Mouse (Mus musculus): Measurements from ENCODE around the gene Gadd45b.

Gadd45b gene

DNA sequence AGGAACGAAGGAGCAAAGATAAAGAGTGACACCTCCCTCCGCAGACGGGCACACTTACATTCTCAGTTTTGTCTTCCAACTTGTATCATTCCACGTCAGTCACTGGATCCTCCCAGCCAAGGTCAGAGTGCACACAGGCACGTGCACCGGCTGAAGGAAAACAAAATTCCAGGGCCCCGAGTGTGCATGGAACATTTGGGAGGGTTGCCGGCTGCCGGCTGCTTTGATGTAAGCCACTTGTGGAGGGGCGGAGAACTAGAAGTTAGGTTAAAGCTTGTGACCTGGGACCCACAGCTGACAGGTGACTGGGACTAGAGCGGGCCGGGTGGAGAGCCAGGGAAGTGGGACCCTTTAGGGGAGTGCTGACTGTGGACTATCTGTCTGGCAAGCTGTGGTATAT is 36.4 kb downstream of the Gadd45b start:
- H3K27me3 ChIP-seq (ENCODE audit: control insufficient read depth, insufficient read depth, low read length, poor library complexity, severe bottlenecking), result no peaks in the 10 kb centered on the region
- no peak for DNase-seq (ENCODE audit: low read depth, low spot score)
- H3K36me3 ChIP-seq (ENCODE audit: control insufficient read depth, insufficient read depth, low read length, poor library complexity, severe bottlenecking), result no peaks in the 10 kb centered on the region

GRCm38 (mm10) chr10:80967101-80967656 is 37.3 kb downstream of the Gadd45b start:
- Histone ChIP-seq H3K36me3 (ENCODE audit: control insufficient read depth, insufficient read depth, low read length, poor library complexity, severe bottlenecking) (no peaks in the 10 kb centered on the region), H3K27me3 (ENCODE audit: control insufficient read depth, insufficient read depth, low read length, poor library complexity, severe bottlenecking) (no peaks in the 10 kb centered on the region)
- peak; percentile 57 for DNase-seq (ENCODE audit: low read depth, low spot score)

- DNase-seq (ENCODE audit: low read depth, low spot score), result no peak
- Histone ChIP-seq H3K27me3 (ENCODE audit: control insufficient read depth, insufficient read depth, low read length, poor library complexity, severe bottlenecking) (no peaks in the 10 kb centered on the region), H3K36me3 (ENCODE audit: control insufficient read depth, insufficient read depth, low read length, poor library complexity, severe bottlenecking) (no peaks in the 10 kb centered on the region)
Observed at GRCm38 (mm10) chr10:80968106-80968505, 38.2 kb downstream of the Gadd45b start.

GRCm38 (mm10) chr10:80969298-80969697 is 39.4 kb downstream of the Gadd45b start:
- Histone ChIP-seq H3K36me3 (ENCODE audit: control insufficient read depth, insufficient read depth, low read length, poor library complexity, severe bottlenecking) (no peaks in the 10 kb centered on the region), H3K27me3 (ENCODE audit: control insufficient read depth, insufficient read depth, low read length, poor library complexity, severe bottlenecking) (no peaks in the 10 kb centered on the region)
- peak; percentile 57 for DNase-seq (ENCODE audit: low read depth, low spot score)

DNA sequence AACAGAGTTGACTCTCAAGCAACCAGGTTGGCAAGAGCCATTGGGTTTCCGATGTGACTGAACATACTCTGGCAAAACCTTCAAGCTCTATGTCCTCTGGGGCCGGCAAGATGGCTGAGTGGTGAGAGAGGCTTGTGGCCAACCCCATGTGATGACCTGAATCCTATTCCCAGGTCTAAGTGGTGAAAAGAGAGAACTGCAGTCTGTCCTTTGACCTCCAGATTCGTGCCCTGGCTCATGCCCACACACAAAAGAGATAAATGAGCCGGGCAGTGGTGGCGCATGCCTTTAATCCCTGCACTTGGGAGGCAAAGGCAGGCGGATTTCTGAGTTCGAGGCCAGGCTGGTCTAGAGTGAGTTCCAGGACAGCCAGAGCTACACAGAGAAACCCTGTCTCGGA is 40.3 kb downstream of the Gadd45b start:
- Histone ChIP-seq H3K27me3 (ENCODE audit: control insufficient read depth, insufficient read depth, low read length, poor library complexity, severe bottlenecking) (no peaks in the 10 kb centered on the region), H3K36me3 (ENCODE audit: control insufficient read depth, insufficient read depth, low read length, poor library complexity, severe bottlenecking) (no peaks in the 10 kb centered on the region)
- no peak for DNase-seq (ENCODE audit: low read depth, low spot score)

GRCm38 (mm10) chr10:80971533-80971932 is 41.7 kb downstream of the Gadd45b start:
- DNase-seq (ENCODE audit: low read depth, low spot score), result no peak
- Histone ChIP-seq H3K27me3 (ENCODE audit: control insufficient read depth, insufficient read depth, low read length, poor library complexity, severe bottlenecking) (no peaks in the 10 kb centered on the region), H3K36me3 (ENCODE audit: control insufficient read depth, insufficient read depth, low read length, poor library complexity, severe bottlenecking) (no peaks in the 10 kb centered on the region)

- no peak for DNase-seq (ENCODE audit: low read depth, low spot score)
- H3K27me3 ChIP-seq (ENCODE audit: control insufficient read depth, insufficient read depth, low read length, poor library complexity, severe bottlenecking), result no peaks in the 10 kb centered on the region
- no peaks in the 10 kb centered on the region for H3K36me3 ChIP-seq (ENCODE audit: control insufficient read depth, insufficient read depth, low read length, poor library complexity, severe bottlenecking)
Observed at GRCm38 (mm10) chr10:80972071-80972987, 42.5 kb downstream of the Gadd45b start.

- Histone ChIP-seq H3K27me3 (ENCODE audit: control insufficient read depth, insufficient read depth, low read length, poor library complexity, severe bottlenecking) (no peaks in the 10 kb centered on the region), H3K36me3 (ENCODE audit: control insufficient read depth, insufficient read depth, low read length, poor library complexity, severe bottlenecking) (no peaks in the 10 kb centered on the region)
- no peak for DNase-seq (ENCODE audit: low read depth, low spot score)
Observed at GRCm38 (mm10) chr10:80973722-80974121, 43.8 kb downstream of the Gadd45b start.

DNA sequence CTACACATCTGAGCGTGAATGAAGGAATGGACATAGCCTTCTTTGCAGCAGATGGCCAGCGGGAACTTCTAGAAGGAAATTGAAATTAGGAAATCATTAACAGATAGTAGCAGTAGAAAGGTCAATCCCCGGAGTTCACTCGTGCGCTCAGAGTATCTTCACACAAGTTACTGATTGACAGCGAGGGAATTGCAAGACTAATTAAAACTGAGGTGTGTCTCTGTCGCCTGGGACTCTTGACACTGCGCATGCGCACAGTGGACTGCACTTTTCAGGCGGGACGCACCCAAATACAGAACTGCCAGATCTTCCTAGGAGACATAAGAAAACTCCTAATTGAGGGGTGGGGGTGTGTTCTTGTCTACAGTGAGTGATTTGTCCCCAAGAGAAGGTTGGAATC is 45.6 kb downstream of the Gadd45b start:
- no peaks in the 10 kb centered on the region for H3K27me3 ChIP-seq (ENCODE audit: control insufficient read depth, insufficient read depth, low read length, poor library complexity, severe bottlenecking)
- no peak for DNase-seq (ENCODE audit: low read depth, low spot score)
- no peaks in the 10 kb centered on the region for H3K36me3 ChIP-seq (ENCODE audit: control insufficient read depth, insufficient read depth, low read length, poor library complexity, severe bottlenecking)

DNA sequence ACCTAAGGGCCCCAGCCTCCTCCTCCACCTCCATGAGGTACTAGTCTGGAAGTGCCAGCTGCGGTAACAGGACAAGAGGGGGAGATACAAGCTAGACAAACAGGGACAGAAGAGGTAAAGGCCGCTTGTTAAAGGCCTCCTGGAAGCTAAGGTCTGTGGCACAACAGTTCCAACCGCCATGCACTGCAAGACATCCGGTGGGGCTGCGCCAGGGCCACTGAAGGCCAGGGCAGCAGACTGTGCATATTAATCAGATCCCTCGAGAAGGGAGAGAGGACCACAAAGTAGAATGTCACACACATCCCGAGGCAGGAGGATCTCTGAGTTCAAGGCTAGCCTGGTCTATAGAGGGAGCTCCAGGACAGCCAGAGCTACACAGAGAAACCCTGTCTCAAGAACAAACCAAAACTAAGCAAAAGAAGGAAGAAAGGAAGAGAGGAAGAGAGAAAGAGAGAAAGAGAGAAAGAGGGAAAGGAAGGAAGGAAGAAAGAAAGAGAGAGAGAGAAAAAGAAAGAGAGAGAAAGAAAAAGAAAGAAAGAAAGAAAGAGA is 51.8 kb downstream of the Gadd45b start:
- no peak for DNase-seq (ENCODE audit: low read depth, low spot score)
- Histone ChIP-seq H3K36me3 (ENCODE audit: control insufficient read depth, insufficient read depth, low read length, poor library complexity, severe bottlenecking) (no peaks in the 10 kb centered on the region), H3K27me3 (ENCODE audit: control insufficient read depth, insufficient read depth, low read length, poor library complexity, severe bottlenecking) (no peaks in the 10 kb centered on the region)
